In genomic region chr5:74196307-74196618, GRCm38 (mm10) we compare ENCODE assay signal across 8 mouse cellular contexts. TPM values are rescaled to one million over a fixed set of nuclear protein-coding genes. Genes with fewer than 3 reads are reported as not detected.
A peak's percentile ranks its signal among the peaks of the same experiment; 100 is the strongest.
DNase-seq lines count a peak whose midpoint lies in the region; ATAC-seq lines count a peak whose summit lies in the region.

No protein-coding gene starts in this region.

- no peaks in the 10 kb centered on the region for H3K9me3 ChIP-seq in heart, embryonic 10.5 days
- no peaks in the 10 kb centered on the region for H3K9me3 ChIP-seq in forebrain, embryonic 16.5 days (ENCODE audit: control insufficient read depth, low read length)
- no peaks in the 10 kb centered on the region for H3K9me3 ChIP-seq in kidney, embryonic 14.5 days (ENCODE audit: control insufficient read depth, low read length)

- H3K27me3 ChIP-seq in heart, embryonic 10.5 days (ENCODE audit: insufficient read depth, poor library complexity, severe bottlenecking) = no peaks in the 10 kb centered on the region
- peaks cover 4% of the 10 kb centered on the region; the same call in 1 of the 2 replicates for H3K27me3 ChIP-seq in forebrain, embryonic 16.5 days (replicated peaks; ENCODE audit: control insufficient read depth, insufficient read depth, low read length)
- no peaks in the 10 kb centered on the region for H3K27me3 ChIP-seq in kidney, embryonic 14.5 days (ENCODE audit: control insufficient read depth, insufficient read depth, low read length)

- no peak for ATAC-seq in forebrain, embryonic 16.5 days
- ATAC-seq in kidney, embryonic 14.5 days (ENCODE audit: low FRiP score, low TSS enrichment) = no peak

- H3K9ac ChIP-seq in forebrain, embryonic 16.5 days (replicated peaks; ENCODE audit: low read depth, low read length) = no peak overlapping the region
- peak overlapping the region; percentile 95; the same call in 1 of the 2 replicates for H3K9ac ChIP-seq in kidney, embryonic 14.5 days (ENCODE audit: low read depth, low read length)

- H3K4me3 ChIP-seq in heart, embryonic 10.5 days = peak overlapping the region; percentile 96
- H3K4me3 ChIP-seq in forebrain, embryonic 16.5 days (replicated peaks; ENCODE audit: low read length) = peak overlapping the region; percentile 86
- H3K4me3 ChIP-seq in kidney, embryonic 14.5 days (ENCODE audit: low read length) = peak overlapping the region; percentile 95

- peaks cover 66% of the 10 kb centered on the region for H3K4me1 ChIP-seq in heart, embryonic 10.5 days
- H3K4me1 ChIP-seq in forebrain, embryonic 16.5 days (replicated peaks; ENCODE audit: control insufficient read depth, insufficient read depth, low read length) = peaks cover 40% of the 10 kb centered on the region
- H3K4me1 ChIP-seq in kidney, embryonic 14.5 days (ENCODE audit: control insufficient read depth, insufficient read depth, low read length) = peaks cover 44% of the 10 kb centered on the region

- peaks cover 38% of the 10 kb centered on the region for H3K36me3 ChIP-seq in heart, embryonic 10.5 days
- no peaks in the 10 kb centered on the region for H3K36me3 ChIP-seq in forebrain, embryonic 16.5 days (ENCODE audit: control insufficient read depth, insufficient read depth)
- peaks cover 28% of the 10 kb centered on the region for H3K36me3 ChIP-seq in kidney, embryonic 14.5 days (ENCODE audit: control insufficient read depth, insufficient read depth, low read length)

- H3K4me2 ChIP-seq in forebrain, embryonic 16.5 days (ENCODE audit: low read length) = peak overlapping the region; percentile 97
- peak overlapping the region; percentile 97 for H3K4me2 ChIP-seq in kidney, embryonic 14.5 days (replicated peaks; ENCODE audit: low read depth, low read length)

- peak overlapping the region; percentile 97 for H3K27ac ChIP-seq in heart, embryonic 10.5 days
- H3K27ac ChIP-seq in forebrain, embryonic 16.5 days (ENCODE audit: low read length) = no peak overlapping the region
- no peak overlapping the region for H3K27ac ChIP-seq in kidney, embryonic 14.5 days (ENCODE audit: low read depth, low read length)

- DNase-seq in heart, embryonic 10.5 days (ENCODE audit: low spot score) = no peak
- no peak for DNase-seq in heart, adult 8-10 months (ENCODE audit: low spot score)
- peak; percentile 52 for DNase-seq in lung, postnatal 36 days
- peak; percentile 61 for DNase-seq in thymus, postnatal 0 days (ENCODE audit: low spot score)
- no peak for DNase-seq in right cerebral cortex, postnatal 4 days
- no peak for DNase-seq in layer of hippocampus, postnatal 25 days (ENCODE audit: extremely low spot score in 1 of 2, low spot score in 1 of 2)

- under 1% methylated on average over 4 of the region's 4 CpGs for WGBS in heart, embryonic 10.5 days
- WGBS in forebrain, embryonic 16.5 days = 2% methylated on average over 4 of the region's 4 CpGs
- WGBS in kidney, embryonic 14.5 days = 0% methylated on average over 4 of the region's 4 CpGs

RNA-seq across cellular contexts. Expression of gene Rasl11b, which starts 1.2 kb away (rescaled TPM):
- polyA plus RNA-seq in heart, embryonic 10.5 days (2016; fragmentation: Nextera tagmentation; extraction: Ambion mirVana) = 58.3 and 65.9 TPM in 2 replicates
- total RNA-seq in heart, adult 8-10 months (2022) = 10 to 100 TPM; 36.0 to 52.1 (median 41.2) TPM
- 31.2 and 41.5 TPM in 2 replicates for polyA plus RNA-seq in forebrain, embryonic 16.5 days (2015; fragmentation: Nextera tagmentation; extraction: Ambion mirVana)
- 36.4 and 44.7 TPM in 2 replicates for polyA plus RNA-seq in kidney, embryonic 14.5 days (2014; fragmentation: Nextera tagmentation; extraction: Ambion mirVana)
- polyA plus RNA-seq in thymus, postnatal 0 days (2015; fragmentation: Nextera tagmentation; extraction: Ambion mirVana) = 26.8 and 28.6 TPM in 2 replicates
- total RNA-seq in layer of hippocampus, postnatal 25 days (2021) = 10 to 100 TPM; 64.9 to 77.2 TPM

Comparison
In these comparisons a context has a peak if more than half of its experiments do, and no peak if none do; other contexts are left out.
1. DNase-seq: peak in lung, postnatal 36 days (single experiment) and thymus, postnatal 0 days (single experiment); none in heart, embryonic 10.5 days (single experiment), heart, adult 8-10 months (single experiment), right cerebral cortex, postnatal 4 days (single experiment) and layer of hippocampus, postnatal 25 days (0 of 2).
2. Peak in every context shown above with its lines, with median percentiles within 50 percentile points of each other: H3K4me3 ChIP-seq.